Mouse (Mus musculus) G1E (cell line): ENCODE measurements around the gene Mettl17.

Source experiments
- CTCF ChIP-seq: IDR thresholded peaks from 2 replicates; pipeline ENCODE4 v1.5.1; 2012; ENCODE audit warnings: low read depth, low read length, inconsistent platforms, mixed read lengths
- GATA1 ChIP-seq: IDR thresholded peaks from 2 replicates; pipeline ENCODE4 v1.6.1; 2012; ENCODE audit warnings: borderline replicate concordance, low read length, inconsistent platforms, mixed read lengths
- GATA2 ChIP-seq: IDR thresholded peaks from 2 replicates; pipeline ENCODE4 v1.6.1; 2012; ENCODE audit warnings: low read depth, low read length, inconsistent platforms, borderline replicate concordance
- POLR2AphosphoS5 ChIP-seq: IDR thresholded peaks from 2 replicates; pipeline ENCODE4 v1.6.1; 2012; ENCODE audit warnings: low read depth, low read length, inconsistent platforms; ENCODE audit not compliant: insufficient replicate concordance
- TAL1 ChIP-seq: conservative IDR thresholded peaks from 2 replicates; pipeline ENCODE4 v1.6.1; 2012; ENCODE audit warnings: low read depth, low read length, inconsistent platforms, mixed read lengths

GRCm38 (mm10) chr14:51893094-51893794 is 8.6 kb downstream of the Mettl17 start:
- no peak for TF ChIP-seq GATA1
- TF ChIP-seq CTCF = no peak
- no peak for TF ChIP-seq POLR2AphosphoS5
- no peak for TF ChIP-seq TAL1
- TF ChIP-seq GATA2 = no peak
